Mouse (Mus musculus) forebrain, embryonic 14.5 days (tissue): ENCODE measurements around the gene Jak2. TPM values are rescaled to one million over a fixed set of nuclear protein-coding genes. Genes with fewer than 3 reads are reported as not detected.

Source experiments
- ATAC-seq: fragments of 200-750 bp; cut with Nextera tagmentation; 2 replicates; pipeline ENCODE4 v1.8.0; 2017; ENCODE audit warnings: mild to moderate bottlenecking, moderate library complexity
- DNase-seq: peaks from one replicate; pipeline ENCODE4 v3.0.0-alpha.2; 2015; ENCODE audit warnings: low spot score
- H3K27ac ChIP-seq: fragments of 300-500 bp; sonication (generic); 2 replicates; pipeline ENCODE4 v1.5.1; 2014; ENCODE audit warnings: low read depth, mild to moderate bottlenecking, control low read depth, low read length, moderate library complexity
- H3K27me3 ChIP-seq: fragments of 300-500 bp; sonication (generic); replicated peaks from 2 replicates; pipeline ENCODE4 v1.6.1; 2014; ENCODE audit warnings: low read length, control low read depth, mixed read lengths; ENCODE audit not compliant: control insufficient read depth, insufficient read depth
- H3K36me3 ChIP-seq: fragments of 300-500 bp; sonication (generic); 2 replicates; pipeline ENCODE4 v1.6.1; 2014; ENCODE audit warnings: low read length, control low read depth; ENCODE audit not compliant: control insufficient read depth, insufficient read depth
- H3K4me1 ChIP-seq: fragments of 300-500 bp; sonication (generic); 2 replicates; pipeline ENCODE4 v1.6.1; 2014; ENCODE audit warnings: antibody characterized with exemption, low read length, control low read depth; ENCODE audit not compliant: control insufficient read depth, insufficient read depth
- H3K4me2 ChIP-seq: fragments of 300-500 bp; sonication (generic); 2 replicates; pipeline ENCODE4 v1.6.1; 2014; ENCODE audit warnings: mild to moderate bottlenecking, control low read depth, low read length
- H3K4me3 ChIP-seq: fragments of 300-500 bp; sonication (generic); 2 replicates; pipeline ENCODE4 v1.5.1; 2014; ENCODE audit warnings: low read depth, low read length, control low read depth
- H3K9ac ChIP-seq: fragments of 300-500 bp; sonication (generic); 2 replicates; pipeline ENCODE4 v1.6.1; 2014; ENCODE audit warnings: mild to moderate bottlenecking, low read length, control low read depth, moderate library complexity
- H3K9me3 ChIP-seq: fragments of 300-500 bp; sonication (generic); replicated peaks from 2 replicates; pipeline ENCODE4 v1.6.1; 2016; ENCODE audit warnings: low read length, control low read depth, mixed read lengths; ENCODE audit not compliant: control insufficient read depth
- WGBS: fragments of 180-500 bp; shearing (Covaris S2); extraction: QIAGEN DNeasy Blood & Tissue Kit; methylation state at CpG from one replicate; pipeline ENCODE4 v1.1.7; 2014; 5-methylcytosine and 5-hydroxymethylcytosine counted together
- polyA plus RNA-seq: library from polyadenylated mRNA; unstranded; fragments of >200 nt; fragmentation: Nextera tagmentation; extraction: Ambion mirVana; gene quantifications from 2 replicates; pipeline ENCODE4 v1.2.1, GENCODE M21; 2014

Jak2 gene
- polyA plus RNA-seq, 1 experiment from 2014 or later = 15.6 TPM

DNA sequence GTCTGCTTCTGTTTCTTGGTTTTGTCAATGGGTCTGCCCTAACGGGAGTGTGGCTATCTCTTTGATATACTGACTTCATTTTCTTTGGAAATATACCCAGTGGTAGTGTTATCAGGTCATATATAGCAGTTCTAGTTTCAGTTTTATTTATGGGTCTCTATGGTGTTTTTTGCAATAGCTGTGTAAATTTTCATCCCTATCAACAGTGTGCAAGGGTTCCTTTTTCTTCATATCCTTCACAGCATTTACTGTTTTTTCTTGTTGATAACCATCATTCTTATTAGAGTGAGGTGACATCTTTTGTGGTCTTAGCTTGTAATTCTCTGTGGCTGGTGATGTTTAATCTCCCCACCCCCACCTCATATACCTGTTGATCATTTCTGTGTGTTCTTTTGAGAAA lies 24.6 kb upstream of the Jak2 start:
- no peaks in the 10 kb centered on the region for H3K27me3 ChIP-seq
- H3K4me1 ChIP-seq = no peaks in the 10 kb centered on the region
- no peak overlapping the region for H3K4me2 ChIP-seq
- no peak overlapping the region for H3K4me3 ChIP-seq
- H3K9me3 ChIP-seq = no peaks in the 10 kb centered on the region
- ATAC-seq = no peak
- H3K27ac ChIP-seq = no peak overlapping the region
- no peak overlapping the region for H3K9ac ChIP-seq
- no peak for DNase-seq
- no peaks in the 10 kb centered on the region for H3K36me3 ChIP-seq
- 77% methylated on average over 1 of the region's 1 CpGs for WGBS

- Histone ChIP-seq H3K9ac (no peak overlapping the region), H3K27me3 (no peaks in the 10 kb centered on the region), H3K9me3 (no peaks in the 10 kb centered on the region), H3K36me3 (no peaks in the 10 kb centered on the region), H3K4me1 (no peaks in the 10 kb centered on the region), H3K4me3 (no peak overlapping the region), H3K27ac (no peak overlapping the region), H3K4me2 (no peak overlapping the region)
- no peak for DNase-seq
- ATAC-seq = no peak
- WGBS = 72% methylated on average over 9 of the region's 9 CpGs
Measured at GRCm38 (mm10) chr19:29227941-29228590, 23.6 kb upstream of the Jak2 start.

DNA sequence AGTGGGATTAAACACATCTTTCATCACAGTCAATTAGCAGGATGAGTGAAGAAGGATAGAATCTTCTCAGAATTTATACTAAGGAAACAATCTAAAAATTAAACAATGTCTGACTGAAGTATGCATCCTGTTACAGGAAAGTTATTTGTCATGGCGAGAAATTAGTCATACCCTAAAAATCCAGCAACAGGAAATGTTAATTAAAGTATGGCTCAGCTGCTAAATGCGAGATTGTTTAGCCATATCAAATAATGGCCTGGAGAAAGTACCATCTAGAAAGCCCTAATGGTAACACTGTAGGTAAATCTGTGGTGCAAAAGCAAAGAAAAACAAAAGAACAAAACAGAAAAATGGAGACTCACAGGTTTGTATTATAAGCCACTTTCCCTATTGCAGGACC lies 22.6 kb upstream of the Jak2 start:
- Histone ChIP-seq H3K27ac (no peak overlapping the region), H3K9ac (no peak overlapping the region), H3K4me1 (no peaks in the 10 kb centered on the region), H3K36me3 (no peaks in the 10 kb centered on the region), H3K4me3 (no peak overlapping the region), H3K27me3 (no peaks in the 10 kb centered on the region), H3K4me2 (no peak overlapping the region), H3K9me3 (no peaks in the 10 kb centered on the region)
- 76% methylated on average over 2 of the region's 2 CpGs for WGBS
- no peak for DNase-seq
- ATAC-seq = no peak

DNA sequence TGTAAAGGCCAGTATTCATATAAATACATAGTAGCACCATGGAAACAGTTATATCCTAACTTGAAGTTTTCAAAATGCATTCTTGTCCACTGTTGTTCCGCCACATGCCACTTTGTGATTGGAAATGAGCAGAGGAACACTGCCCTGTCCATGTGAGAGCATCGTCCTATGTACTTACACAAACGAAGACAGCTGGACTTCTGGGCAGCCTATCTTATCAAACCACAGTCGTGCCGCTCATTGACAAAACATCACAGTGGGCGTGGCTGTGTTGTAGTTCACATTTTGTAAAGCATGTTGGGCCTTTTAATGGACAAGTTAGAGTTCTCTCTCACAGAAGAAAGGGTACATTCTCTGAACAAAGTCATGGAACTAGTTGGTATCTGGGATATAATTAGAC lies 18.9 kb upstream of the Jak2 start:
- WGBS = 78% methylated on average over 6 of the region's 6 CpGs
- DNase-seq = no peak
- Histone ChIP-seq H3K4me1 (no peaks in the 10 kb centered on the region), H3K36me3 (no peaks in the 10 kb centered on the region), H3K27ac (no peak overlapping the region), H3K4me3 (no peak overlapping the region), H3K9ac (no peak overlapping the region), H3K27me3 (no peaks in the 10 kb centered on the region), H3K4me2 (no peak overlapping the region), H3K9me3 (no peaks in the 10 kb centered on the region)
- no peak for ATAC-seq

- Histone ChIP-seq H3K9ac (no peak overlapping the region), H3K4me2 (no peak overlapping the region), H3K9me3 (no peaks in the 10 kb centered on the region), H3K36me3 (no peaks in the 10 kb centered on the region), H3K27ac (no peak overlapping the region), H3K4me3 (no peak overlapping the region), H3K27me3 (no peaks in the 10 kb centered on the region), H3K4me1 (no peaks in the 10 kb centered on the region)
- 0 out of 2 replicates have a peak, but pooled peaks have one; percentile 29 for ATAC-seq
- DNase-seq = peak; percentile 10
- 47% methylated on average over 9 of the region's 9 CpGs for WGBS
Measured at GRCm38 (mm10) chr19:29236658-29237385, 14.8 kb upstream of the Jak2 start.

DNA sequence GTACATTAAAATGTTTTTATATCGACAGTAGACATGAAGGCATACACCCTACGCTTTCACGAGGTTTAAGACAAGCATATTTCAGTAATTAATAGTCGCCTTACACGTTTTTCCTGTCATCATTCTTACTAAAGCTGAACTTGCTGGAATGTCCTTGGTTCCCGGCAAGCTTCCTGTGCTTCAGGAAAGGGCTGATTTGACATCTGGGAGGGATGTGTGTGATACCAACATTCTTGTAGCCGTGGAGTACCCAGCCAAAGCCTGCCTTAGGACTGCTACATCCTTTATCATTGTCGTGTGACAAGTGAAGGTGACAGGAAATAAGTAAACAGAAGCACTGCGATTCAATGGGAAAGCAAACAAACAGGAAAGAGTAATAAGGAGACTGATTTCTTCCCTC lies 13.5 kb upstream of the Jak2 start:
- no peaks in the 10 kb centered on the region for H3K36me3 ChIP-seq
- H3K9me3 ChIP-seq = no peaks in the 10 kb centered on the region
- H3K4me2 ChIP-seq = no peak overlapping the region
- H3K9ac ChIP-seq = no peak overlapping the region
- no peak overlapping the region for H3K4me3 ChIP-seq
- H3K27me3 ChIP-seq = no peaks in the 10 kb centered on the region
- no peaks in the 10 kb centered on the region for H3K4me1 ChIP-seq
- 75% methylated on average over 9 of the region's 9 CpGs for WGBS
- H3K27ac ChIP-seq = no peak overlapping the region
- no peak for ATAC-seq
- DNase-seq = no peak

GRCm38 (mm10) chr19:29239513-29240235 lies 12.0 kb upstream of the Jak2 start:
- H3K27me3 ChIP-seq = no peaks in the 10 kb centered on the region
- no peak overlapping the region for H3K4me2 ChIP-seq
- no peak for DNase-seq
- H3K4me3 ChIP-seq = no peak overlapping the region
- ATAC-seq = no peak
- no peaks in the 10 kb centered on the region for H3K4me1 ChIP-seq
- WGBS = 89% methylated on average over 7 of the region's 7 CpGs
- H3K36me3 ChIP-seq = no peaks in the 10 kb centered on the region
- no peaks in the 10 kb centered on the region for H3K9me3 ChIP-seq
- H3K9ac ChIP-seq = no peak overlapping the region
- no peak overlapping the region for H3K27ac ChIP-seq

- WGBS = 70% methylated on average over 2 of the region's 2 CpGs
- ATAC-seq (no peak), DNase-seq (no peak)
- H3K9ac ChIP-seq = no peak overlapping the region
- H3K4me2 ChIP-seq = no peak overlapping the region
- no peak overlapping the region for H3K27ac ChIP-seq
- H3K27me3 ChIP-seq = no peaks in the 10 kb centered on the region
- no peaks in the 10 kb centered on the region for H3K9me3 ChIP-seq
- no peaks in the 10 kb centered on the region for H3K36me3 ChIP-seq
- H3K4me3 ChIP-seq = no peak overlapping the region
- no peaks in the 10 kb centered on the region for H3K4me1 ChIP-seq
Measured at GRCm38 (mm10) chr19:29240676-29241075, 11.0 kb upstream of the Jak2 start.

DNA sequence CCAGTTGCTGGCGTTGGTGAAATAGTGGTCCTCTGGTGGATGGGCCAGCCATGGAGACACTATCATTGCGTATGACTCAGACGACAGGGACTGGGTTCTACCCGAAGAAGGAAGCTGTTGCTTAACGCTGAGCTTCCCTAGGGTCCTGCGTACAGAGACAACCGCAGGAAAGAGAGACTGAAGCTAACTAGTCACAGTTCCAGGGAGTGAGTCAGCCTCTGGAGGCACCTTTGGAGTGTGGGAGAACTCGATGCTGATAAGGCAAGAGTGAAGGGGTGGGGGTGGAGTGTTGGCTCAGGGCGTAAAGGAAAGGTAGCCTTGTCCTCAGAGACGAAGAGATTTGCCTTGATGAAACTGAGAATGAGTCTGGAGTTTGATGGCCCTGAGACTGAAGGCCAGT lies 10.0 kb upstream of the Jak2 start:
- 75% methylated on average over 10 of the region's 10 CpGs for WGBS
- no peak overlapping the region for H3K9ac ChIP-seq
- no peak for ATAC-seq
- no peaks in the 10 kb centered on the region for H3K27me3 ChIP-seq
- H3K9me3 ChIP-seq = no peaks in the 10 kb centered on the region
- H3K4me2 ChIP-seq = no peak overlapping the region
- no peaks in the 10 kb centered on the region for H3K36me3 ChIP-seq
- H3K27ac ChIP-seq = no peak overlapping the region
- H3K4me3 ChIP-seq = no peak overlapping the region
- DNase-seq = no peak
- no peaks in the 10 kb centered on the region for H3K4me1 ChIP-seq
